Mouse (Mus musculus) heart, embryonic 15.5 days (tissue): ENCODE measurements around the gene Olfr1019. TPM values are rescaled to one million over a fixed set of nuclear protein-coding genes. Genes with fewer than 3 reads are reported as not detected.

Experiments
- ATAC-seq: fragments of 200-750 bp; cut with Nextera tagmentation; replicated peaks from 2 replicates; pipeline ENCODE4 v1.8.0; 2017; ENCODE audit warnings: low read depth, moderate TSS enrichment; ENCODE audit not compliant: insufficient number of reproducible peaks, insufficient read depth, low FRiP score
- H3K27ac ChIP-seq: fragments of 300-500 bp; sonication (generic); 2 replicates; pipeline ENCODE4 v1.5.1; 2015; ENCODE audit warnings: mild to moderate bottlenecking, inconsistent platforms
- H3K27me3 ChIP-seq: fragments of 300-500 bp; sonication (generic); 2 replicates; pipeline ENCODE4 v1.6.1; 2015; ENCODE audit warnings: inconsistent platforms
- H3K36me3 ChIP-seq: fragments of 300-500 bp; sonication (generic); 2 replicates; pipeline ENCODE4 v1.6.1; 2015; ENCODE audit warnings: mild to moderate bottlenecking, inconsistent platforms
- H3K4me1 ChIP-seq: fragments of 300-500 bp; sonication (generic); replicated peaks from 2 replicates; pipeline ENCODE4 v1.6.1; 2015; ENCODE audit warnings: inconsistent platforms
- H3K4me2 ChIP-seq: fragments of 300-500 bp; sonication (generic); 2 replicates; pipeline ENCODE4 v1.6.1; 2015; ENCODE audit warnings: inconsistent platforms, mild to moderate bottlenecking, moderate library complexity
- H3K4me3 ChIP-seq: fragments of 300-500 bp; sonication (generic); 2 replicates; pipeline ENCODE4 v1.5.1; 2015; ENCODE audit warnings: mild to moderate bottlenecking, inconsistent platforms
- H3K9ac ChIP-seq: fragments of 300-500 bp; sonication (generic); 2 replicates; pipeline ENCODE4 v1.6.1; 2015; ENCODE audit warnings: mild to moderate bottlenecking, inconsistent platforms
- H3K9me3 ChIP-seq: fragments of 300-500 bp; sonication (generic); replicated peaks from 2 replicates; pipeline ENCODE4 v1.6.1; 2016; ENCODE audit warnings: inconsistent platforms
- WGBS: fragments of 180-500 bp; shearing (Covaris S2); methylation state at CpG from one replicate; pipeline ENCODE4 v1.1.7; 2015; ENCODE audit warnings: mixed read lengths; 5-methylcytosine and 5-hydroxymethylcytosine counted together
- polyA plus RNA-seq: library from polyadenylated mRNA; unstranded; fragments of >200 nt; fragmentation: Nextera tagmentation; extraction: Ambion mirVana; gene quantifications from 2 replicates; pipeline ENCODE4 v1.2.1, GENCODE M21; 2015

Olfr1019 gene
- polyA plus RNA-seq: not detected in 2 replicates

DNA sequence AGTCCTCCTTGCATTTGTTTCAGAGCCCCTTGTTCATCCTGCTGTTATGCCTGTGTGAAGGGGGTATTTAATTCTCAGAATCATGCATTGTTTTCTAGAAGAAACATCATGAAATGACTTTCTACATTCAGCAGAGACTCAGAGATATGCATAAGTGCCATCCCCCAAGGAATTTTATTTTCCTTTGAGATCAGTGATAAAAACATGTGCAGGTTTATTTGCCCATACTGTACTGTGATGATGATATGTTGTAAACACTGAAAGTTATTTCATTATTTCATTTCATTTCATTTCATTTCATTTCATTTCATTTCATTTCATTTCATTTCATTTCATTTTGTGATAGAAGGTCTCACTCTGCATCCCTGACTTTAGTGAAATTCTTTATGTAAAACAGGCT lies at the start of gene Olfr1019:
Olfr1019 (minus strand) TSS at position 101 of the 400 bp plus-strand sequence.
- no peak within 1 kb of the TSS for H3K27ac ChIP-seq
- H3K36me3 ChIP-seq: no peaks in the 10 kb centered on the region
- H3K4me2 ChIP-seq: no peak within 1 kb of the TSS
- ATAC-seq: no peak
- H3K4me1 ChIP-seq: no peaks in the 10 kb centered on the region
- no peak within 1 kb of the TSS for H3K9ac ChIP-seq
- H3K27me3 ChIP-seq: no peaks in the 10 kb centered on the region
- no peak within 1 kb of the TSS for H3K4me3 ChIP-seq
- no peaks in the 10 kb centered on the region for H3K9me3 ChIP-seq

DNA sequence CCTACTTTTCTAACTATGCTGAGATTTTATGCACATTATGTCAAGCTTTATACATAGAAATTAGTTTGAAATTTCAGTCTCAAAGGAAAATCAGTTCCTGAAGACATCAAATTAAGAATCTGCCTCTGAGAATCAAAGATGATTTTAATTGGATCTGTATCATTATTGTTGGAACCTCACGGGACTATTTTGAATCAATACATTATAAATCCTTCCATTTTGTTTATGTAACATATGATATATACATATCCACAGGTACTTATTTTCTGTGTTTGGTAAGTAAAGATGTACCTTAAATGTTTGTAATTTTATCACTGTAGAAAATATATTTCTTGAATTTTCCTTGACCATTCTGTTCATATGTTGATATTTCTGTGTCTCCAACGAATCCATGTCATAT lies 40.1 kb upstream of the Olfr1019 start, which contains the start of gene Olfr1023:
Olfr1023 (plus strand) TSS at position 301 of the 400 bp plus-strand sequence.
- 55% methylated on average over 2 of the region's 2 CpGs for WGBS
- Histone ChIP-seq H3K27ac (no peak within 1 kb of the TSS), H3K4me3 (no peak within 1 kb of the TSS), H3K9ac (no peak within 1 kb of the TSS), H3K27me3 (no peaks in the 10 kb centered on the region), H3K4me1 (no peaks in the 10 kb centered on the region), H3K4me2 (no peak within 1 kb of the TSS), H3K9me3 (no peaks in the 10 kb centered on the region), H3K36me3 (no peaks in the 10 kb centered on the region)
- no peak for ATAC-seq

DNA sequence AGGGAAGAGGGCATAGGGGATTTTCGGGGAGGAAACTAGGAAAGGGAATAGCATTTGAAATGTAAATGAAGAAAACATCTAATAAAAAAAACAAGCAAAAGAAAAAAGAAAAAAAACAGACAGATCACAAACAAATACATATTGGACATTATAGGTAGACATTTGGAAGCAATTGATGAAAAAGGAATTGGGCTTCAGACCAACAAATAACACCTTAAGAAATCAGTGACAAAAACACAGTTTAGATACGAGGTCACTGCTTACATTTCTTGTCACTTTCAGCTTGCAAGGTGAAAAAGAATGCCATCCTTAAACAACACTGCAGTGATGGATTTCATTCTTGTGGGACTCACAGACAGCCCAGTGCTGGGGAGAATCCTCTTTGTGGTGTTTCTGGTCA lies 23.0 kb upstream of the Olfr1019 start, which contains the start of gene Olfr1022:
Olfr1022 (plus strand) TSS at position 301 of the 400 bp plus-strand sequence.
- no peak for ATAC-seq
- WGBS: 42% methylated on average over 2 of the region's 2 CpGs
- H3K9me3 ChIP-seq: no peaks in the 10 kb centered on the region
- H3K4me3 ChIP-seq: no peak within 1 kb of the TSS
- H3K27ac ChIP-seq: no peak within 1 kb of the TSS
- H3K4me2 ChIP-seq: no peak within 1 kb of the TSS
- no peak within 1 kb of the TSS for H3K9ac ChIP-seq
- H3K4me1 ChIP-seq: no peaks in the 10 kb centered on the region
- no peaks in the 10 kb centered on the region for H3K27me3 ChIP-seq
- H3K36me3 ChIP-seq: no peaks in the 10 kb centered on the region

DNA sequence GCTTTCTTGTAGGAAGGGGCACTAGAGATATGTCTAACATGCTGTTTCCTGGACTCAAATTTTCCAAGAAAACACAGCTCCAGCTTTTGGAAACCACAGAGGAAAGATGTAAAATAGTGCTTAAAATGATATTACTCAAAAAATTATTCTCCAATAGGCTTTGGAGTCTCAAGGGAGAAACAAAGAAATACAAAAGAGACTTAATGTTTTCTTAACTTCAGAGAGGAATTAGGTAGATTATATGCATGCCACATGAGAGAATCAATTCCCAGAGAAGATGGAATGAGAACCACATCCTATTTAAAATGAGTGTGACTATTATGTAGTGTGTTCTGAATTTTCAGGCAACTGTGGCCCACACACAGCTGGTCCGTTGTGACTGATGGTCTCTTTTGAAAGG lies 1.4 kb upstream of the Olfr1019 start, which contains the start of gene Olfr1020:
Olfr1020 (plus strand) TSS at position 301 of the 400 bp plus-strand sequence.
- H3K27ac ChIP-seq: no peak within 1 kb of the TSS
- no peak within 1 kb of the TSS for H3K9ac ChIP-seq
- no peak for ATAC-seq
- 75% methylated on average over 1 of the region's 1 CpGs for WGBS
- H3K4me3 ChIP-seq: no peak within 1 kb of the TSS
- H3K27me3 ChIP-seq: no peaks in the 10 kb centered on the region
- H3K9me3 ChIP-seq: no peaks in the 10 kb centered on the region
- no peak within 1 kb of the TSS for H3K4me2 ChIP-seq
- H3K36me3 ChIP-seq: no peaks in the 10 kb centered on the region
- no peaks in the 10 kb centered on the region for H3K4me1 ChIP-seq

DNA sequence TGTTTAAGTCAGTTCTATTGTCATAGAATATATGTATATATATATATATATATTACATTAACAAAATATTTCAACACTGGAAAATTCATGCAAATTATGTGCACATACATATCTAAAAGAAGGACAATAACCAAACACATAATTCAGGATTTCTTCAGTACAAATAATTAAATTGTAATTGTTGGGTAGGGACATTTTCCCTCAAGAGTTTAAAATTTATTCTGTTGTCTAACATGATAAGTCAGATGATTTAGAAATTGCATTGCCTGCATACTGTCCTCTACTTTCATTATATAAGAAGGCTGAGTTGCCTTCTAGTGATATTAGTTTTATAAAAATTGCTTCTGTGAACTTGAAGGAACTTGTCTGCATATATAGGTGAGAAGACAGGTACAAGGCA lies 27.1 kb downstream of the Olfr1019 start, which contains the start of gene Olfr1018:
Olfr1018 (plus strand) TSS at position 301 of the 400 bp plus-strand sequence.
- no peak for ATAC-seq
- H3K4me2 ChIP-seq: no peak within 1 kb of the TSS
- H3K9me3 ChIP-seq: no peaks in the 10 kb centered on the region
- H3K27ac ChIP-seq: no peak within 1 kb of the TSS
- no peaks in the 10 kb centered on the region for H3K27me3 ChIP-seq
- H3K4me1 ChIP-seq: no peaks in the 10 kb centered on the region
- no peak within 1 kb of the TSS for H3K4me3 ChIP-seq
- H3K9ac ChIP-seq: no peak within 1 kb of the TSS
- H3K36me3 ChIP-seq: no peaks in the 10 kb centered on the region

DNA sequence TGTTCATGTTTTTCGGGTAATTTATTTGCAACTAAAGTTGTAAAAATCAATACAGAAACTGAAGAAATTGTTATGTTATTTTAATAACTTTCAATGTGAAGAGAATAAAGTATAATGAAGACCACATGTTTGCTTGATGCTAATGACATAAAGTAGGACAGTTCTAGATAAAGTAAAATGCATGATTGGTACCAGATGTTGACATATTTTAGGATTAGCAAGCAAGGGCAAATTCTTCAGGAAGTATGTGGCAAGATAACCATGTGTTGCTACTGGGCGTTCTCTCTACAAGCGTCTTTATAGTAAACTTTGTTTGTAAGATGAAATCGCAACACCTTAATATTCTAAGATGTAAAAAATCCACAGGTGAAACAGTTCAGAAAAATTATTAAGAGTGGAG lies 40.8 kb downstream of the Olfr1019 start:
- Histone ChIP-seq H3K9ac (no peak overlapping the region), H3K4me3 (no peak overlapping the region), H3K27ac (no peak overlapping the region), H3K27me3 (no peaks in the 10 kb centered on the region), H3K36me3 (no peaks in the 10 kb centered on the region), H3K4me2 (no peak overlapping the region), H3K9me3 (no peaks in the 10 kb centered on the region), H3K4me1 (no peaks in the 10 kb centered on the region)
- 65% methylated on average over 4 of the region's 4 CpGs for WGBS
- ATAC-seq: no peak

DNA sequence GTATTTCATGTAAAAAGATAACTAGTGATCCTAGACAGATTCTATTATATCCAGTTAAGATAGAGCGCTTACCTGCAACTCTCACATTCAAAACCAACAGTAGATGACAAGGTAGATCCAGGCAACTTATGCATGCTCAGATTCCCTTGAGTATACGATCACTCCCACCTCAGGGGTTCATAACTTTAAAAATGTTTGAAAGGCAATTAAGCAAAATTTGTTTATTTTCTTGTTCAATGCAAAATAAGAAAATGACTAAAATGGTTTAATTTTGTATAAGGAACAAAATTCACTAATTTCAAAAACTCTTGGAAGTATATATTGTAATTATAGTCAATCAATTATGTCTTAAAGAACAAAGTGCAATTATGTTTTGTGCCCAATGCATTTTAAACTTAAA lies 42.8 kb downstream of the Olfr1019 start, which contains the start of gene Olfr1016:
Olfr1016 (minus strand) TSS at position 101 of the 400 bp plus-strand sequence.
- ATAC-seq: no peak
- WGBS: 84% methylated on average over 2 of the region's 2 CpGs
- Histone ChIP-seq H3K4me3 (no peak within 1 kb of the TSS), H3K27ac (no peak within 1 kb of the TSS), H3K27me3 (no peaks in the 10 kb centered on the region), H3K4me1 (no peaks in the 10 kb centered on the region), H3K9me3 (no peaks in the 10 kb centered on the region), H3K36me3 (no peaks in the 10 kb centered on the region), H3K4me2 (no peak within 1 kb of the TSS), H3K9ac (no peak within 1 kb of the TSS)

DNA sequence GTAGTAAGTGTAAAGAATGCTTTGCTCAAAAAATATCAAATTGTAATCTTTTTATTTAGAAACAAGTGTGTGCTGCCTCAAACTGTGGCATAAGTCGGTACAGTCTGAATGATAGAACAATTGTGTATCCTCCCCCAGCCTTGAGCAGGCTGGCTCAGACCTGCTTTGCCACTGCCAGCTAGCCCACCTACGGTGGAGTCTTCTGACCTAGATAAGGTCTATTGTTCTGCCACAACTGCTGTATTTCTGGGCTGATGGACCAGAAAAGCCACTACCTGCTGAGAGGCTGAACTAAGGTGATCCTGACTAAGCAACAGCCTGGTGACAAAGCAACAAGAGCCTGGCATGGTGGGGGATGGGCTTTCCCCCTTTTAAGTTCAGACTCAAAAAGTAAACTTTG lies 53.0 kb downstream of the Olfr1019 start:
- Histone ChIP-seq H3K4me2 (no peak overlapping the region), H3K27me3 (no peaks in the 10 kb centered on the region), H3K4me3 (no peak overlapping the region), H3K4me1 (no peaks in the 10 kb centered on the region), H3K9me3 (no peaks in the 10 kb centered on the region), H3K27ac (no peak overlapping the region), H3K36me3 (no peaks in the 10 kb centered on the region), H3K9ac (no peak overlapping the region)
- no peak for ATAC-seq
- 53% methylated on average over 2 of the region's 2 CpGs for WGBS

Other genes with a start within 250 kb of the Olfr1019 start
- not detected in 2 replicates for gene Olfr1000, start 233.6 kb downstream of the Olfr1019 start, polyA plus RNA-seq
- gene Olfr1002, start 194.8 kb downstream of the Olfr1019 start, polyA plus RNA-seq: not detected in 2 replicates
- gene Olfr154, start 181.0 kb downstream of the Olfr1019 start, polyA plus RNA-seq: not detected in 2 replicates
- not detected in 2 replicates for gene Olfr1006, start 166.7 kb downstream of the Olfr1019 start, polyA plus RNA-seq
- gene Olfr1008, start 156.1 kb downstream of the Olfr1019 start, polyA plus RNA-seq: not detected in 2 replicates
- not detected in 2 replicates for gene Olfr1009, start 130.1 kb downstream of the Olfr1019 start, polyA plus RNA-seq
- gene Olfr1012, start 82.7 kb downstream of the Olfr1019 start, polyA plus RNA-seq: not detected in 2 replicates
- gene Olfr1013, start 78.4 kb downstream of the Olfr1019 start, polyA plus RNA-seq: not detected in 2 replicates
- gene Olfr1014, start 72.8 kb downstream of the Olfr1019 start, polyA plus RNA-seq: not detected in 2 replicates
- gene Olfr1015, start 63.5 kb downstream of the Olfr1019 start, polyA plus RNA-seq: not detected in 2 replicates
- not detected in 2 replicates for gene Olfr1016, start 42.9 kb downstream of the Olfr1019 start, polyA plus RNA-seq
- gene Olfr1018, start 27.0 kb downstream of the Olfr1019 start, polyA plus RNA-seq: not detected in 2 replicates
- gene Olfr1020, start 1.5 kb upstream of the Olfr1019 start, polyA plus RNA-seq: not detected in 2 replicates
- not detected in 2 replicates for gene Olfr1022, start 23.1 kb upstream of the Olfr1019 start, polyA plus RNA-seq
- not detected in 2 replicates for gene Olfr1023, start 40.2 kb upstream of the Olfr1019 start, polyA plus RNA-seq
- gene Olfr1024, start 59.6 kb upstream of the Olfr1019 start, polyA plus RNA-seq: not detected in 2 replicates
- not detected in 2 replicates for gene Olfr1025-ps1, start 69.7 kb upstream of the Olfr1019 start, polyA plus RNA-seq
- not detected in 2 replicates for gene Olfr1026, start 76.1 kb upstream of the Olfr1019 start, polyA plus RNA-seq
- gene Olfr1028, start 105.0 kb upstream of the Olfr1019 start, polyA plus RNA-seq: not detected in 2 replicates
- gene Olfr1029, start 128.4 kb upstream of the Olfr1019 start, polyA plus RNA-seq: not detected in 2 replicates
- not detected in 2 replicates for gene Olfr1030, start 133.8 kb upstream of the Olfr1019 start, polyA plus RNA-seq
- not detected in 2 replicates for gene Olfr1031, start 144.8 kb upstream of the Olfr1019 start, polyA plus RNA-seq
- gene Olfr1032, start 160.1 kb upstream of the Olfr1019 start, polyA plus RNA-seq: not detected in 2 replicates
- gene Olfr1033, start 175.2 kb upstream of the Olfr1019 start, polyA plus RNA-seq: 7.7 and 9.0 TPM in 2 replicates
- 0.04 and 0.11 TPM in 2 replicates for gene Olfr1034, start 200.4 kb upstream of the Olfr1019 start, polyA plus RNA-seq
- gene Olfr1036, start 228.5 kb upstream of the Olfr1019 start, polyA plus RNA-seq: not detected in 2 replicates
- not detected in 2 replicates for gene Olfr1037, start 241.9 kb upstream of the Olfr1019 start, polyA plus RNA-seq